Mouse (Mus musculus) hindbrain, postnatal 0 days (tissue): ENCODE results near the gene Gm11541. TPM values are rescaled to one million over a fixed set of nuclear protein-coding genes. Genes with fewer than 3 reads are reported as not detected.

ENCODE experiments used
- ATAC-seq: fragments of 200-750 bp; cut with Nextera tagmentation; 2 replicates; pipeline ENCODE4 v1.8.0; 2017; ENCODE audit warnings: mild to moderate bottlenecking, moderate TSS enrichment, moderate library complexity
- DNase-seq: peaks from one replicate; pipeline ENCODE4 v3.0.0-alpha.2; 2015; ENCODE audit warnings: low spot score
- H3K27ac ChIP-seq: fragments of 300-500 bp; sonication (generic); 2 replicates; pipeline ENCODE4 v1.5.1; 2014; ENCODE audit warnings: mild to moderate bottlenecking
- H3K27me3 ChIP-seq: fragments of 300-500 bp; sonication (generic); 2 replicates; pipeline ENCODE4 v1.6.1; 2014; ENCODE audit warnings: low read length, mixed read lengths; ENCODE audit not compliant: insufficient read depth
- H3K36me3 ChIP-seq: fragments of 300-500 bp; sonication (generic); 2 replicates; pipeline ENCODE4 v1.6.1; 2014; ENCODE audit warnings: low read length, mixed read lengths; ENCODE audit not compliant: insufficient read depth
- H3K4me1 ChIP-seq: fragments of 300-500 bp; sonication (generic); 2 replicates; pipeline ENCODE4 v1.6.1; 2014; ENCODE audit warnings: antibody characterized with exemption, low read length, mixed read lengths; ENCODE audit not compliant: insufficient read depth
- H3K4me2 ChIP-seq: fragments of 300-500 bp; sonication (generic); 2 replicates; pipeline ENCODE4 v1.6.1; 2014; ENCODE audit warnings: low read depth, mild to moderate bottlenecking, low read length, moderate library complexity, mixed read lengths
- H3K4me3 ChIP-seq: fragments of 300-500 bp; sonication (generic); 2 replicates; pipeline ENCODE4 v1.5.1; 2014; ENCODE audit warnings: low read length
- H3K9ac ChIP-seq: fragments of 300-500 bp; sonication (generic); replicated peaks from 2 replicates; pipeline ENCODE4 v1.6.1; 2014; ENCODE audit warnings: mild to moderate bottlenecking, low read length, moderate library complexity, mixed read lengths
- H3K9me3 ChIP-seq: fragments of 300-500 bp; sonication (generic); 2 replicates; pipeline ENCODE4 v1.6.1; 2016; ENCODE audit warnings: low read length, mixed read lengths
- CTCF ChIP-seq: IDR thresholded peaks from 2 replicates; pipeline ENCODE4 v1.5.1; 2016; ENCODE audit warnings: antibody characterized with exemption, control low read depth, low read depth
- WGBS: fragments of 180-500 bp; shearing (Covaris S2); extraction: QIAGEN DNeasy Blood & Tissue Kit; methylation state at CpG from one replicate; pipeline ENCODE4 v1.1.7; 2014; 5-methylcytosine and 5-hydroxymethylcytosine counted together
- polyA plus RNA-seq: library from polyadenylated mRNA; unstranded; fragments of >200 nt; fragmentation: Nextera tagmentation; extraction: Ambion mirVana; gene quantifications from 2 replicates; pipeline ENCODE4 v1.2.1, GENCODE M21; 2015
- total RNA-seq: library from RNA; depleted of rRNA; stranded (reverse); fragments of >200 nt; gene quantifications from 2 replicates; pipeline ENCODE4 v1.2.3, GENCODE M21; 2014

Gene Gm11541
- total and polyA plus RNA-seq, 2 experiments from 2014 or later, result 0.39 to 0.63 TPM

- H3K4me1 ChIP-seq, result no peaks in the 10 kb centered on the region
- H3K9me3 ChIP-seq, result no peaks in the 10 kb centered on the region
- no peak for TF ChIP-seq CTCF
- no peak overlapping the region for H3K4me3 ChIP-seq
- no peaks in the 10 kb centered on the region for H3K27me3 ChIP-seq
- H3K4me2 ChIP-seq, result no peak overlapping the region
- 81% methylated on average over 5 of the region's 5 CpGs for WGBS
- H3K27ac ChIP-seq, result no peak overlapping the region
- H3K36me3 ChIP-seq, result no peaks in the 10 kb centered on the region
- ATAC-seq, result no peak
- no peak for DNase-seq
- H3K9ac ChIP-seq, result no peak overlapping the region
Observed at GRCm38 (mm10) chr11:94715622-94716021, 11.3 kb upstream of the Gm11541 start.

DNA sequence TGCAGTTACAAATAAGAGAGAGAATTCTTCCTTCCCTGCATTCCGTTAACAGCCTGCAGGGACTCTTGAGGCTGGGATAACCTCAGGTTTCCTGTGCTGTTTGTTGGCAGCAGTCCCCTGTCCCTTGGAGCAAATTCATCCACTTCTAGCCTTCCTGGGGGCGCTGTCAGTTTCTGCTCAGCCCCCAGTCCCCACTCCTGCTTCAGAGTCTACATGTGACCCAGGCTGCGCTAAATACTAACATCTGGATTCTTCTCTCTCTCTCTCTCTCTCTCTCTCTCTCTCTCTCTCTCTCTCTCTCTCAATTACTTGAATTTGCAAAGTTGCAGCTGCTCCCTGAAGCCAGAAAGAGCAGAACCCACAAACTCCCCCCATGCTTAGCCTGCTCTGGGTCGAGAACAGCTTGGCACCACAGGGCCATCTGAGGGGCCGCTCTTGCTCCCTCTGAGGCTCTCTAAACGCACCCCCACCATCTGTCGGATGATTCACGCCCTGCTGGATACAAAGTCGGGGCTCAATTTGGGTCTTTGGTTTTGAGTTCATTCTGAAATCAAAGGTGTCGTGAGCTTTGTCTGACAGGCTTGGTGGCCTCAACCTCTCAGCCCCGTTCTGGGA lies 9.1 kb upstream of the Gm11541 start:
- ATAC-seq (no peak), DNase-seq (no peak)
- no peaks in the 10 kb centered on the region for H3K4me1 ChIP-seq
- no peak overlapping the region for H3K27ac ChIP-seq
- no peak for TF ChIP-seq CTCF
- H3K9ac ChIP-seq, result no peak overlapping the region
- H3K27me3 ChIP-seq, result no peaks in the 10 kb centered on the region
- no peak overlapping the region for H3K4me2 ChIP-seq
- WGBS, result 43% methylated on average over 11 of the region's 11 CpGs
- H3K9me3 ChIP-seq, result no peaks in the 10 kb centered on the region
- no peaks in the 10 kb centered on the region for H3K36me3 ChIP-seq
- no peak overlapping the region for H3K4me3 ChIP-seq

- 0 out of 2 replicates have a peak, but pooled peaks cover 5% of the 10 kb centered on the region for H3K4me1 ChIP-seq
- H3K27ac ChIP-seq, result 0 out of 2 replicates have a peak overlapping the region, but pooled peaks have one; percentile 32
- H3K27me3 ChIP-seq, result no peaks in the 10 kb centered on the region
- no peak overlapping the region for H3K9ac ChIP-seq
- no peaks in the 10 kb centered on the region for H3K36me3 ChIP-seq
- DNase-seq (peak; percentile 67), ATAC-seq (peak; percentile 56)
- H3K4me3 ChIP-seq, result no peak overlapping the region
- H3K4me2 ChIP-seq, result no peak overlapping the region
- WGBS, result 15% methylated on average over 7 of the region's 7 CpGs
- no peaks in the 10 kb centered on the region for H3K9me3 ChIP-seq
- TF ChIP-seq CTCF, result peak; percentile 47
Observed at GRCm38 (mm10) chr11:94704020-94704419, 279 bp downstream of the Gm11541 start.

DNA sequence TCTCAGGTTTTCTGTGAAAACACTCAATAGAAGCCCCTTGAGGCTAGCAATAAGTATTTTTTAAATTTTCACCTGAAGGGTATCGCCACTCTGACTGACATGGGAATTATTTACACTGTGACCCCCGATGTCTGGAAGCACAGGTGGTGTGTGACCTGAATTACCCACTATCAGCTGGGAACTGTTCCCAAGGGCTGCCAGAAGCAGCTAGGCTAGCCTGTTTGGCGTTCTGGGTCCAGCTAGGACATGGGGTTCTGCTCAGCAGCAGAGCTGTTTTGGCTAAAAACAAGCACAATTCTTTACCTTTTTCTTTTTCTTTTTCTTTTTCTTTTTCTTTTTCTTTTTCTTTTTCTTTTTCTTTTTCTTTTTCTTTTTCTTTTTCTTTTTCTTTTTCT lies 2.1 kb downstream of the Gm11541 start:
- no peak for ATAC-seq

DNA sequence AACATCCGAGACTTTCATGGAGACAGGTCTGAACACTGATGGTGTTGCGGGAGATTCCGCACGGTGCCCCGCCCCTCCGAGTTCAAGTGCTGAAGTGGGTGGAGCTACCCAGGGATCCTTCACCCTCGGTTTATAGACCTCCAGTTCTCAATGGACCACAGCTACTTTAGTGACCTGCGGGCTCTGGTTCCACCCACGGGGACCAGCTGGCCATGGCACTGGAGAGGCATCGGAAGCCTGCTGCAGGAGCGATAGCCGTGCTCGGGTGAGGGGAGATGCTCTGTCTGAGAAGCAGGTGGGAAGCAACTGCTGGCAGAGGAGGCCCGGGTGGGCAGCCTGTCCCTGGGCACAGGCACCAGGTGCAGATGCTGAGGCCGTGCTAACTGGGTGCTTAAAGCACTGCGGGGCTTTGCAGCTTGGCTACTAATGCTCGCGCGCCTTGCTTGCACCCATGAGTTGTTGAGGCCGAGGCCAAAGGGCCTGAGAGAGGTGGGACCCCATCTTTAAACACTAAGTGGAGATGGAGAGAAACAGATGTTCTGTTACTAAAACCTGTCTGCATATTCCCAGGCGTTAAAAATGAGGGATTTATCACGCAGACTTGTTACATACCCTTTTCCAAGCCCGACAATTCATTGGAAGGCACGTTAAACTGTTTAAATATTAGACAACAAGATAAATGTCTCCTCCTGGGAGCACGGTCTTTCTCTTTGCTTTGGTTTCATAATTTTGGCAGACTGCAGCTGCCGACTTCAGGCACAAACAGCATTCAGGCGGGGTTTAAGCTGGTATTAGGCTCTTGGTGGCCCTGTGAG lies 2.7 kb downstream of the Gm11541 start:
- no peaks in the 10 kb centered on the region for H3K9me3 ChIP-seq
- no peak for ATAC-seq
- H3K4me2 ChIP-seq, result peak overlapping the region; percentile 33
- no peak for TF ChIP-seq CTCF
- H3K9ac ChIP-seq, result no peak overlapping the region
- DNase-seq, result peak; percentile 26
- 0 out of 2 replicates have a peak, but pooled peaks cover 5% of the 10 kb centered on the region for H3K4me1 ChIP-seq
- no peaks in the 10 kb centered on the region for H3K36me3 ChIP-seq
- H3K27ac ChIP-seq, result peak overlapping the region; percentile 26; the same call in 1 of the 2 replicates
- WGBS, result 46% methylated on average over 27 of the region's 27 CpGs
- no peaks in the 10 kb centered on the region for H3K27me3 ChIP-seq
- H3K4me3 ChIP-seq, result peak overlapping the region; percentile 2; the same call in 1 of the 2 replicates

More for the DNA sequence above, 2.1 kb downstream of the Gm11541 start:
- Histone ChIP-seq H3K4me1 (0 out of 2 replicates have a peak, but pooled peaks cover 5% of the 10 kb centered on the region), H3K9me3 (no peaks in the 10 kb centered on the region), H3K27ac (peak overlapping the region; percentile 26; the same call in 1 of the 2 replicates), H3K27me3 (no peaks in the 10 kb centered on the region), H3K9ac (no peak overlapping the region), H3K4me2 (peak overlapping the region; percentile 33), H3K36me3 (no peaks in the 10 kb centered on the region), H3K4me3 (no peak overlapping the region)
- 39% methylated on average over 3 of the region's 3 CpGs for WGBS
- no peak for DNase-seq
- TF ChIP-seq CTCF, result no peak

DNA sequence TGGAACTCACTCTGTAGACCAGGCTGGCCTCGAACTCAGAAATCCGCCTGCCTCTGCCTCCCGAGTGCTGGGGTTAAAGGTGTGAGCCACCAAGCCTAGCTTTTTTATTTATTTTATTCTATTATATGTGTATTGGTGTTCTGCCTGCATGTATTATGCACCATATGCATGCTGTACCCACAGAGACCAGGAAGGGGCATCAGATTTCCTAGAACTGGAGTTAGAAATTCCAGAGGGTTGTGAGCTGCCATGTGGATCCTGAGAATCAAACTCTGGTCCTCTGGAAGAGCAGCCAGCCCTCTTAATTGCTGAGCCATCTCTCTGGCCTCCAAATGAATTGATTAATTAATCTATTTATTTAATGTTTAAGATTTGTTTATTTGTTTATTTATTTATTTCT lies 4.9 kb downstream of the Gm11541 start:
- Histone ChIP-seq H3K27ac (no peak overlapping the region), H3K4me3 (no peak overlapping the region), H3K4me1 (0 out of 2 replicates have a peak, but pooled peaks cover 5% of the 10 kb centered on the region), H3K4me2 (no peak overlapping the region), H3K9me3 (no peaks in the 10 kb centered on the region), H3K27me3 (no peaks in the 10 kb centered on the region), H3K9ac (no peak overlapping the region), H3K36me3 (no peaks in the 10 kb centered on the region)
- DNase-seq (no peak), ATAC-seq (no peak)
- WGBS, result 97% methylated on average over 3 of the region's 3 CpGs
- no peak for TF ChIP-seq CTCF
